In genomic region chr2:31864891-31865290, GRCm38 (mm10) we compare ENCODE assay signal across 35 mouse cellular contexts. TPM values are rescaled to one million over a fixed set of nuclear protein-coding genes. Genes with fewer than 3 reads are reported as not detected.
DNase-seq lines count a peak whose midpoint lies in the region; ATAC-seq and TF ChIP-seq lines count a peak whose summit lies in the region.
"Had no signal": no experiment of that assay in that cellular context is flagged by ENCODE, and none has a peak within 500 bp of the region (broad histone marks: within the 10 kb centered on the region; RNA-seq: fewer than 3 reads in every experiment).

No protein-coding gene starts in this region.

- no peak for ATAC-seq in midbrain, embryonic 13.5 days
- no peak for ATAC-seq in midbrain, embryonic 16.5 days
- ATAC-seq in kidney, embryonic 15.5 days (replicated peaks; ENCODE audit: low FRiP score): 0 out of 2 replicates have a peak, but pooled peaks have one; percentile 22
- ATAC-seq: CD4-positive, CD25-positive, alpha-beta regulatory T cell, adult 4 months; forebrain, postnatal 0 days; intestine, embryonic 16.5 days had no signal

- no peaks in the 10 kb centered on the region for H3K9me3 ChIP-seq in midbrain, embryonic 13.5 days
- H3K9me3 ChIP-seq in midbrain, embryonic 16.5 days (replicated peaks; ENCODE audit: control insufficient read depth, low read length, poor library complexity, severe bottlenecking): no peaks in the 10 kb centered on the region; the same call in 1 of the 2 replicates
- no peaks in the 10 kb centered on the region for H3K9me3 ChIP-seq in kidney, embryonic 15.5 days (replicated peaks)
- H3K9me3 ChIP-seq: embryonic facial prominence, embryonic 13.5 days; heart, embryonic 12.5 days; hindbrain, embryonic 13.5 days; limb, embryonic 13.5 days; neural tube, embryonic 12.5 days had no signal

- TF ChIP-seq CTCF in kidney, adult 2 months (conservative IDR thresholded peaks at IDR 0.05; ENCODE audit: insufficient read depth, insufficient read length, low read depth, low read length): no peak

- H3K4me3 ChIP-seq in kidney, adult 2 months (ENCODE audit: insufficient read depth, low read depth, low read length): no peak overlapping the region
- H3K4me3 ChIP-seq in midbrain, embryonic 13.5 days (replicated peaks): no peak overlapping the region
- no peak overlapping the region for H3K4me3 ChIP-seq in midbrain, embryonic 16.5 days (ENCODE audit: low read depth, low read length)
- H3K4me3 ChIP-seq in kidney, embryonic 15.5 days (replicated peaks): no peak overlapping the region
- H3K4me3 ChIP-seq: embryonic facial prominence, embryonic 13.5 days; heart, adult 2 months; heart, embryonic 12.5 days; hindbrain, embryonic 13.5 days; limb, embryonic 13.5 days; myocyte; neural tube, embryonic 12.5 days had no signal

- peak overlapping the region; percentile 42; the same call in 1 of the 2 replicates for H3K27ac ChIP-seq in kidney, adult 2 months (ENCODE audit: insufficient read depth, low read depth, low read length)
- H3K27ac ChIP-seq in midbrain, embryonic 13.5 days: peak overlapping the region; percentile 67; the same call in 1 of the 2 replicates
- H3K27ac ChIP-seq in midbrain, embryonic 16.5 days (ENCODE audit: low read length): no peak overlapping the region
- H3K27ac ChIP-seq in kidney, embryonic 15.5 days: no peak overlapping the region
- H3K27ac ChIP-seq: embryonic facial prominence, embryonic 13.5 days; heart, adult 2 months; limb, embryonic 13.5 days; liver, embryonic 14.5 days; neural tube, embryonic 12.5 days had no signal

- peak; percentile 72 for DNase-seq in kidney, adult 2 months
- no peak for DNase-seq in kidney, postnatal 14 days
- no peak for DNase-seq in thymus, postnatal 0 days (ENCODE audit: low spot score)
- DNase-seq in adrenal gland, postnatal 25 days: no peak
- DNase-seq: adrenal gland, postnatal 14 days; cerebellum, adult 18-20 months; cerebellum, postnatal 10 days; forebrain, postnatal 0 days; heart, adult 2 months; heart, postnatal 4 days; lung, postnatal 36 days; thymus, adult 2 months; thymus, postnatal 4 days had no signal

- WGBS in kidney, adult 2 months: 66% methylated on average over 9 of the region's 9 CpGs
- WGBS in midbrain, embryonic 13.5 days: 88% methylated on average over 9 of the region's 9 CpGs
- whole genome bisulfite sequencing in midbrain, embryonic 16.5 days: 92% methylated on average over 9 of the region's 9 CpGs
- WGBS in kidney, embryonic 15.5 days: 88% methylated on average over 9 of the region's 9 CpGs

- no peak for TF ChIP-seq POLR2A in kidney, adult 2 months (IDR thresholded peaks at IDR 0.05; ENCODE audit: low read depth, low read length)

- no peak overlapping the region for H3K4me2 ChIP-seq in midbrain, embryonic 13.5 days (replicated peaks)
- no peak overlapping the region for H3K4me2 ChIP-seq in midbrain, embryonic 16.5 days (ENCODE audit: low read length)
- H3K4me2 ChIP-seq in kidney, embryonic 15.5 days: no peak overlapping the region
- H3K4me2 ChIP-seq: embryonic facial prominence, embryonic 13.5 days; heart, embryonic 12.5 days; hindbrain, embryonic 13.5 days; limb, embryonic 13.5 days had no signal

- no peaks in the 10 kb centered on the region for H3K36me3 ChIP-seq in kidney, adult 2 months (ENCODE audit: control insufficient read depth, insufficient read depth, low read length)
- no peaks in the 10 kb centered on the region for H3K36me3 ChIP-seq in midbrain, embryonic 13.5 days
- no peaks in the 10 kb centered on the region for H3K36me3 ChIP-seq in midbrain, embryonic 16.5 days (ENCODE audit: control insufficient read depth, insufficient read depth, low read length)
- H3K36me3 ChIP-seq in kidney, embryonic 15.5 days: no peaks in the 10 kb centered on the region
- H3K36me3 ChIP-seq: embryonic facial prominence, embryonic 13.5 days; heart, embryonic 12.5 days; hindbrain, embryonic 13.5 days; limb, embryonic 13.5 days; neural tube, embryonic 12.5 days had no signal

- peaks cover 12% of the 10 kb centered on the region; the same call in 1 of the 2 replicates for H3K4me1 ChIP-seq in kidney, adult 2 months (ENCODE audit: control insufficient read depth, insufficient read depth, low read length)
- peaks cover 14% of the 10 kb centered on the region for H3K4me1 ChIP-seq in midbrain, embryonic 13.5 days (replicated peaks)
- peaks cover 8% of the 10 kb centered on the region for H3K4me1 ChIP-seq in midbrain, embryonic 16.5 days (ENCODE audit: control insufficient read depth, insufficient read depth, low read length)
- H3K4me1 ChIP-seq in kidney, embryonic 15.5 days: peaks cover 16% of the 10 kb centered on the region
- H3K4me1 ChIP-seq: heart, embryonic 12.5 days had no signal

- H3K9ac ChIP-seq in midbrain, embryonic 13.5 days (replicated peaks): no peak overlapping the region
- H3K9ac ChIP-seq in midbrain, embryonic 16.5 days (ENCODE audit: low read depth, low read length): no peak overlapping the region
- H3K9ac ChIP-seq in kidney, embryonic 15.5 days: no peak overlapping the region
- H3K9ac ChIP-seq: embryonic facial prominence, embryonic 13.5 days; forebrain, postnatal 0 days; heart, embryonic 12.5 days; limb, embryonic 13.5 days; liver, embryonic 14.5 days; neural tube, embryonic 12.5 days had no signal

- H3K27me3 ChIP-seq in kidney, adult 2 months (replicated peaks; ENCODE audit: control insufficient read depth, insufficient read depth, low read length): no peaks in the 10 kb centered on the region
- H3K27me3 ChIP-seq in midbrain, embryonic 13.5 days: no peaks in the 10 kb centered on the region
- no peaks in the 10 kb centered on the region for H3K27me3 ChIP-seq in midbrain, embryonic 16.5 days (ENCODE audit: control insufficient read depth, insufficient read depth, low read depth, low read length)
- 0 out of 2 replicates have a peak, but pooled peaks cover 4% of the 10 kb centered on the region for H3K27me3 ChIP-seq in kidney, embryonic 15.5 days
- H3K27me3 ChIP-seq: embryonic facial prominence, embryonic 13.5 days; hindbrain, embryonic 13.5 days; limb, embryonic 13.5 days; neural tube, embryonic 12.5 days had no signal

RNA-seq across cellular contexts. Expression of gene Fibcd1, which starts 19.1 kb away (rescaled TPM):
- 0.03 and 0.05 TPM in 2 replicates for polyA plus RNA-seq in kidney, adult 2 months (2012; rRNA removed)
- polyA plus RNA-seq in midbrain, embryonic 13.5 days (2015; fragmentation: Nextera tagmentation; extraction: Ambion mirVana): 8.4 and 11.2 TPM in 2 replicates
- 16.4 and 20.9 TPM in 2 replicates for polyA plus RNA-seq in midbrain, embryonic 16.5 days (2015; fragmentation: Nextera tagmentation; extraction: Ambion mirVana)
- 1.2 and 1.6 TPM in 2 replicates for polyA plus RNA-seq in kidney, embryonic 15.5 days (2015; fragmentation: Nextera tagmentation; extraction: Ambion mirVana)
- polyA plus RNA-seq in thymus, postnatal 0 days (2015; fragmentation: Nextera tagmentation; extraction: Ambion mirVana): 0.13 and 0.27 TPM in 2 replicates
- 0.06 TPM in 1 of 2 replicates, not detected in the other for total RNA-seq in adrenal gland, postnatal 25 days (2021)
- total RNA-seq: common myeloid progenitor, adult 5-6 weeks; gastrocnemius, adult 8-10 months; heart, adult 2 months; heart, postnatal 4 days; megakaryocyte, adult 5-6 weeks had no signal
- polyA plus RNA-seq: heart, adult 2 months; heart, postnatal 0 days had no signal

RNA-seq across cellular contexts. Expression of gene Lamc3, which starts 22.2 kb away (rescaled TPM):
- 20.7 and 24.8 TPM in 2 replicates for polyA plus RNA-seq in kidney, adult 2 months (2012; rRNA removed)
- 5.5 and 6.8 TPM in 2 replicates for polyA plus RNA-seq in midbrain, embryonic 13.5 days (2015; fragmentation: Nextera tagmentation; extraction: Ambion mirVana)
- polyA plus RNA-seq in midbrain, embryonic 16.5 days (2015; fragmentation: Nextera tagmentation; extraction: Ambion mirVana): 3.9 and 4.0 TPM in 2 replicates
- polyA plus RNA-seq in kidney, embryonic 15.5 days (2015; fragmentation: Nextera tagmentation; extraction: Ambion mirVana): 3.5 and 4.5 TPM in 2 replicates
- polyA plus RNA-seq in thymus, postnatal 0 days (2015; fragmentation: Nextera tagmentation; extraction: Ambion mirVana): 0.09 and 0.21 TPM in 2 replicates
- 12.8 and 15.9 TPM in 2 replicates for total RNA-seq in adrenal gland, postnatal 25 days (2021)
- total RNA-seq: megakaryocyte, adult 5-6 weeks had no signal
- polyA plus RNA-seq: CD4-positive, CD25-positive, alpha-beta regulatory T cell, adult 4 months had no signal

RNA-seq across cellular contexts. Expression of gene Qrfp, which starts 54.5 kb away (rescaled TPM):
- 0.05 and 0.11 TPM in 2 replicates for polyA plus RNA-seq in kidney, adult 2 months (2012; rRNA removed)
- 0.06 and 0.12 TPM in 2 replicates for polyA plus RNA-seq in midbrain, embryonic 13.5 days (2015; fragmentation: Nextera tagmentation; extraction: Ambion mirVana)
- 0.14 and 0.18 TPM in 2 replicates for polyA plus RNA-seq in midbrain, embryonic 16.5 days (2015; fragmentation: Nextera tagmentation; extraction: Ambion mirVana)
- polyA plus RNA-seq in kidney, embryonic 15.5 days (2015; fragmentation: Nextera tagmentation; extraction: Ambion mirVana): 0.08 TPM in 1 of 2 replicates, not detected in the other
- polyA plus RNA-seq in thymus, postnatal 0 days (2015; fragmentation: Nextera tagmentation; extraction: Ambion mirVana): 1.5 and 2.1 TPM in 2 replicates
- total RNA-seq in adrenal gland, postnatal 25 days (2021): not detected in 2 replicates
- total RNA-seq: adrenal gland, postnatal 14 days; gastrocnemius, adult 8-10 months; gastrocnemius, postnatal 4 days; heart, adult 2 months; heart, postnatal 4 days; layer of hippocampus, adult 18-20 months; layer of hippocampus, postnatal 10 days; left cerebral cortex, adult 18-20 months; left cerebral cortex, postnatal 25 days; midbrain, postnatal 0 days had no signal
- polyA plus RNA-seq: heart, embryonic 12.5 days; hindbrain, embryonic 13.5 days; intestine, embryonic 16.5 days; liver, embryonic 14.5 days had no signal

Comparison
In these comparisons a context has a peak if more than half of its experiments do, and no peak if none do; other contexts are left out.
1. H3K27ac ChIP-seq: peak in kidney, adult 2 months (single experiment) and midbrain, embryonic 13.5 days (single experiment); none in midbrain, embryonic 16.5 days (single experiment) and kidney, embryonic 15.5 days (single experiment).